Mouse (Mus musculus): Measurements from ENCODE around the gene Hmcn2. TPM values are rescaled to one million over a fixed set of nuclear protein-coding genes. Genes with fewer than 3 reads are reported as not detected.

Hmcn2 gene
- 5.5 and 8.1 TPM in 2 replicates for polyA plus RNA-seq (2015; fragmentation: Nextera tagmentation; extraction: Ambion mirVana)

GRCm38 (mm10) chr2:31314007-31314465 is at the start of gene Hmcn2:
TSS of gene Hmcn2 (plus strand) at chr2:31314415.
- TF ChIP-seq CTCF (IDR thresholded peaks at IDR 0.05; ENCODE audit: low read depth), result no peak
- ATAC-seq, result no peak
- H3K36me3 ChIP-seq (ENCODE audit: control insufficient read depth, insufficient read depth), result no peaks in the 10 kb centered on the region
- H3K27me3 ChIP-seq (replicated peaks; ENCODE audit: control insufficient read depth, insufficient read depth, low read length), result peaks cover 39% of the 10 kb centered on the region
- WGBS, result 2% methylated on average over 33 of the region's 33 CpGs
- peak within 1 kb of the TSS; percentile 34; the same call in 1 of the 2 replicates for H3K9ac ChIP-seq (ENCODE audit: low read depth, low read length)
- no peaks in the 10 kb centered on the region for H3K4me1 ChIP-seq (replicated peaks; ENCODE audit: control insufficient read depth, insufficient read depth, low read length)
- H3K27ac ChIP-seq (ENCODE audit: low read depth, low read length), result no peak within 1 kb of the TSS
- H3K4me3 ChIP-seq (ENCODE audit: low read depth, low read length), result peak within 1 kb of the TSS; percentile 30
- peak within 1 kb of the TSS; percentile 50 for H3K4me2 ChIP-seq (replicated peaks; ENCODE audit: low read depth)
- no peaks in the 10 kb centered on the region for H3K9me3 ChIP-seq (ENCODE audit: control insufficient read depth)

DNA sequence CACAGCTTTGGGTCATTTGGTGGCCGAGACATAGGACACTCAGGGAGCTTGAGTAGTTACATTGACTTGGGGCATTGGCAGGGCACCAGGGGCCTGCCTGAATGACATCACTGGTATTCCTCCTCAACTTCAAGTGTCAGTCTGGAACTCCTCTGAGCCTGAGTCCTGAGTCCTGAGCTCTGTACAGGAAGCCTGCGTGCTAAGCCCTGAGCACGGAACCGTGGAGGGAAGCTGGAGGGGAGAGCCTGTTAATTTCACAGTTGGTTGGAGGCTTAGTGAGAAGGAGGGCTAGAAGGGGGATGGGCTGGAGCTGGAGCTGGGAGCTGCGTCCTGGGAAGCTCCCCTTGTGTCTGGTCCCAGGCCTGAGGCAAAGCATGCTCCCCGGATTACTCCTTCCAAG is 46.8 kb upstream of the Hmcn2 start:
- Histone ChIP-seq H3K9ac (ENCODE audit: low read depth, low read length) (no peak overlapping the region), H3K4me2 (replicated peaks; ENCODE audit: low read depth) (no peak overlapping the region), H3K9me3 (ENCODE audit: control insufficient read depth) (no peaks in the 10 kb centered on the region), H3K4me1 (replicated peaks; ENCODE audit: control insufficient read depth, insufficient read depth, low read length) (0 out of 2 replicates have a peak, but pooled peaks cover 5% of the 10 kb centered on the region), H3K27me3 (replicated peaks; ENCODE audit: control insufficient read depth, insufficient read depth, low read length) (no peaks in the 10 kb centered on the region), H3K36me3 (ENCODE audit: control insufficient read depth, insufficient read depth) (no peaks in the 10 kb centered on the region), H3K27ac (ENCODE audit: low read depth, low read length) (no peak overlapping the region), H3K4me3 (ENCODE audit: low read depth, low read length) (no peak overlapping the region)
- no peak for TF ChIP-seq CTCF (IDR thresholded peaks at IDR 0.05; ENCODE audit: low read depth)
- no peak for ATAC-seq
- 58% methylated on average over 6 of the region's 6 CpGs for WGBS

- Histone ChIP-seq H3K27me3 (replicated peaks; ENCODE audit: control insufficient read depth, insufficient read depth, low read length) (no peaks in the 10 kb centered on the region), H3K9me3 (ENCODE audit: control insufficient read depth) (no peaks in the 10 kb centered on the region), H3K4me1 (replicated peaks; ENCODE audit: control insufficient read depth, insufficient read depth, low read length) (0 out of 2 replicates have a peak, but pooled peaks cover 5% of the 10 kb centered on the region), H3K9ac (ENCODE audit: low read depth, low read length) (no peak overlapping the region), H3K27ac (ENCODE audit: low read depth, low read length) (no peak overlapping the region), H3K36me3 (ENCODE audit: control insufficient read depth, insufficient read depth) (no peaks in the 10 kb centered on the region), H3K4me3 (ENCODE audit: low read depth, low read length) (no peak overlapping the region), H3K4me2 (replicated peaks; ENCODE audit: low read depth) (no peak overlapping the region)
- ATAC-seq, result no peak
- no peak for TF ChIP-seq CTCF (IDR thresholded peaks at IDR 0.05; ENCODE audit: low read depth)
- WGBS, result 51% methylated on average over 5 of the region's 5 CpGs
These were observed 45.6 kb upstream of the Hmcn2 start for GRCm38 (mm10) chr2:31268631-31269030.

GRCm38 (mm10) chr2:31269188-31269587 is 45.0 kb upstream of the Hmcn2 start:
- H3K27me3 ChIP-seq (replicated peaks; ENCODE audit: control insufficient read depth, insufficient read depth, low read length), result no peaks in the 10 kb centered on the region
- no peak overlapping the region for H3K4me3 ChIP-seq (ENCODE audit: low read depth, low read length)
- no peak for TF ChIP-seq CTCF (IDR thresholded peaks at IDR 0.05; ENCODE audit: low read depth)
- H3K9ac ChIP-seq (ENCODE audit: low read depth, low read length), result no peak overlapping the region
- 0 out of 2 replicates have a peak, but pooled peaks cover 5% of the 10 kb centered on the region for H3K4me1 ChIP-seq (replicated peaks; ENCODE audit: control insufficient read depth, insufficient read depth, low read length)
- H3K9me3 ChIP-seq (ENCODE audit: control insufficient read depth), result no peaks in the 10 kb centered on the region
- H3K4me2 ChIP-seq (replicated peaks; ENCODE audit: low read depth), result no peak overlapping the region
- ATAC-seq, result no peak
- H3K36me3 ChIP-seq (ENCODE audit: control insufficient read depth, insufficient read depth), result no peaks in the 10 kb centered on the region
- 96% methylated on average over 6 of the region's 6 CpGs for WGBS
- H3K27ac ChIP-seq (ENCODE audit: low read depth, low read length), result no peak overlapping the region

DNA sequence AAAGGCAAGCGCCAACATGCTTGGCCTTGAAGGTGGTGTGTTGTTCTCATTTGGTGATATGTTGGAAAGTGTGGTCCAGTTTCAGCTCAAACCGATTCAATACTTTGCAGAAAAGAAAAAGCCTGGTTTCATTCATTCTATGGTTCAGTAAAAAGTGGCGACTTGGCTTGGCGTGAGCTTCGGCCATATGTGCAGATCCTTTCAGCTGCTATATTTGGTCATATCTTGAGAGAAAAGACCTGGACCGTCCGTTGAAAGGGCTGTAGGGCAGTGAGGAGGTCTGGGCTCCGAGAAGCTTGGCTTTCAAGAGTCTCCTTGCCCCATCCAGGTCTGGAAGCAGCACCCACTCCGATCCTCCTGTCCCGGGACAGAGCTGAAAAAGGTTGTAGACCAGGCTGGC is 44.4 kb upstream of the Hmcn2 start:
- Histone ChIP-seq H3K27me3 (replicated peaks; ENCODE audit: control insufficient read depth, insufficient read depth, low read length) (no peaks in the 10 kb centered on the region), H3K27ac (ENCODE audit: low read depth, low read length) (no peak overlapping the region), H3K36me3 (ENCODE audit: control insufficient read depth, insufficient read depth) (no peaks in the 10 kb centered on the region), H3K4me1 (replicated peaks; ENCODE audit: control insufficient read depth, insufficient read depth, low read length) (no peaks in the 10 kb centered on the region), H3K9ac (ENCODE audit: low read depth, low read length) (no peak overlapping the region), H3K4me3 (ENCODE audit: low read depth, low read length) (no peak overlapping the region), H3K9me3 (ENCODE audit: control insufficient read depth) (no peaks in the 10 kb centered on the region), H3K4me2 (replicated peaks; ENCODE audit: low read depth) (no peak overlapping the region)
- ATAC-seq, result no peak
- 94% methylated on average over 10 of the region's 10 CpGs for WGBS
- TF ChIP-seq CTCF (IDR thresholded peaks at IDR 0.05; ENCODE audit: low read depth), result no peak

DNA sequence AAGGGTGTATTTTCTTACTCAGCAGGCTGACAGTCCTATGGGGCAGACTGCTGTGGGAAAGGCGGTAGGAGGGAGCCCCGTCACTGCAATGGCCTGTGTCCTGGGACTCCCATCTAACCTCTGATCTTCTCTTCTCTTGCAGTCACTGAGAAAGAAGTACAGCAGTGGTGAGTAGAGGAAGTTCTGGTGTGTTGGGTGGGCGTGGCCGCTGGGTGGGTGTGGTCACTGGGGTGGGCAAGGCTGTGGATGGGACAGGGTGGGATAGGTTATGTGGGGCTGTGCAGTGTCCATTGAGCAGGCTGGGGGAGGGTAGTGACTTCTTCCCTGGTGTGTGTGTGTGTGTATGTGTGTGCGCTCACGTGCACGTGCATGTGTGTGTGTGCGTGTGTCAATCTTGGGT is 43.7 kb upstream of the Hmcn2 start:
- Histone ChIP-seq H3K4me1 (replicated peaks; ENCODE audit: control insufficient read depth, insufficient read depth, low read length) (no peaks in the 10 kb centered on the region), H3K27ac (ENCODE audit: low read depth, low read length) (no peak overlapping the region), H3K4me3 (ENCODE audit: low read depth, low read length) (no peak overlapping the region), H3K4me2 (replicated peaks; ENCODE audit: low read depth) (no peak overlapping the region), H3K27me3 (replicated peaks; ENCODE audit: control insufficient read depth, insufficient read depth, low read length) (no peaks in the 10 kb centered on the region), H3K36me3 (ENCODE audit: control insufficient read depth, insufficient read depth) (no peaks in the 10 kb centered on the region), H3K9ac (ENCODE audit: low read depth, low read length) (no peak overlapping the region), H3K9me3 (ENCODE audit: control insufficient read depth) (no peaks in the 10 kb centered on the region)
- no peak for TF ChIP-seq CTCF (IDR thresholded peaks at IDR 0.05; ENCODE audit: low read depth)
- WGBS, result 91% methylated on average over 8 of the region's 8 CpGs
- no peak for ATAC-seq

DNA sequence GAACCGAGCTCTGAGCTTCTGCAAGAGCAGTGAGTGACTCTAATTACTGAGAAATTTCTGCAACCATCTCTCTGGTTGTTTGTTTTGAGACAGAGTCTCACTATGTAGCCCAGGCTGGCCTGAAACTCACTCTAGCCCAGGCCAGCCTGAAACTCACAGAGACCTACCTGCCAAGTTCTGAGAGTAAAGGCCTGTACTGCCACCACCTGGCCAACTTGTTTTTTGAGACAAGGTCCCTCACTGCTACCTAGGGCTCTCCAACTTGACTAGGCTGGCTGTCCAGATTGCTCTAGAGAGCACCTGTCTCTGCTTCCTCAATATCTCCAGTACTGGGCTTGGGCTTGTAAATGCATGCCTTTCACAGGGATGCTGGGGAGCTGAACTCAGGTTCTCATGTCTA is 43.1 kb upstream of the Hmcn2 start:
- ATAC-seq, result no peak
- TF ChIP-seq CTCF (IDR thresholded peaks at IDR 0.05; ENCODE audit: low read depth), result peak; percentile 63
- Histone ChIP-seq H3K9me3 (ENCODE audit: control insufficient read depth) (no peaks in the 10 kb centered on the region), H3K4me3 (ENCODE audit: low read depth, low read length) (no peak overlapping the region), H3K36me3 (ENCODE audit: control insufficient read depth, insufficient read depth) (no peaks in the 10 kb centered on the region), H3K27ac (ENCODE audit: low read depth, low read length) (no peak overlapping the region), H3K27me3 (replicated peaks; ENCODE audit: control insufficient read depth, insufficient read depth, low read length) (no peaks in the 10 kb centered on the region), H3K4me1 (replicated peaks; ENCODE audit: control insufficient read depth, insufficient read depth, low read length) (no peaks in the 10 kb centered on the region), H3K9ac (ENCODE audit: low read depth, low read length) (no peak overlapping the region), H3K4me2 (replicated peaks; ENCODE audit: low read depth) (no peak overlapping the region)
- WGBS, result 81% methylated on average over 1 of the region's 1 CpGs
